Mouse (Mus musculus): Measurements from ENCODE around the gene Idi2.
"Not testable (repeated sequence)": the region's sequence is repeated elsewhere in the genome, so short reads cannot be mapped to it uniquely, and the experiment has no call there.

The Idi2 gene

DNA sequence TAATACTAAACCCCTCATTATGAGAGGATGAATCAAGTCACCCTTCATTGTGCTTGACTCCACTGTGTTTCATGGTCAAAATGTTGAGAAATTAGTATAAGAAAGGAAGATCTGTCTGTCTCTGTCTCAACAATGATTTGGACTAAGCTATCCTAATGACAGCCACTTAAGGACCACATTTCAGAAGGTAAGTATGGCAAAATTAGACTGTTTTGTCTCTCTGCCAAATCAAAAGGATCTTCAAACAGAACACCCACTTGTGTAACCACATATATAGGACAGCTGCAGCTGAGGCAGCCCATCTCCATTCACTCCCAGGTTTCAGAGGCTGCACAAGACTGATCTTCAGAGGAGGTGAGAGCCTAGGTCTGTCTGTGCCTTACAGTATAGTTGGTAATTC, at the start of gene Idi2:
Gene Idi2, plus strand, starts transcription at position 301 of the 400 bp plus-strand sequence.
- not testable (repeated sequence) for DNase-seq

DNA sequence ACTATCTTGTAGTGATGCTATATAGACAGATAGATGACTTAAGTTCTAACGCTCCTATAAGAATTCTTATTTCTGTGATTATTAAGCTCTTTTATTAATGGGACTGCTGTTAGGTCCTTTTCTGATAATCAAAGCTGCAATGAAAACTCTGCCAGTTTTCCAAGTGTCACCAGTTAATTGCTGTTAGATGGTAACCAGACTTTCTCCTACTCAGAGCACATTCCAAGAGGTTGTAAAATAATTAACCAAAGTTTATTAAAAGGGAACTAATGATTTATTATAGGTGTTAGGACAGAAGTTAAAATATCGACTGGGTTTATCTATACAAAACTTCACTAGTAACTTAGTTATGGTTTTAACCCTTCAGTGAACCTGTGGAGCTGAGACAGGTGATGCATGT, 46.7 kb upstream of the Idi2 start:
- not testable (repeated sequence) for DNase-seq

DNA sequence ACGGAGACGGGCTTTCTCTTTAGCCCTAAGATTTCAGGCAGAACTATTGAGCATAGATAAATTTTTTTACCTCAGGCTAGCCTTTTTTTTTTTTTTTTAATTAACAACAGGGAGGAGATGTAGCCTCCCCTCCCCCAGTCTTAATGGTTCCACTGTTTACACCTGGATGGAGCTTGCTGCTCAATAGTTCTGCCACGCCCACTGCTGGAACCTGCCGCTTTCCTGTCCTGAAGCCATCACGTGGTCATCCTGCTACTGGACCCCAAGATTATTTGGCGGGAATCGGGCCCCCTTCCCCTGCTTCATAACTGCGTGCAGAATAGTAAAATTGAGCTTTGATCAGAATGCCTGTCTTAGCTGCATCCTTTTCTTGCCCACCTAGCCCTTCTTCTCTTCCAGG, 38.8 kb upstream of the Idi2 start:
- DNase-seq = not testable (repeated sequence)

DNA sequence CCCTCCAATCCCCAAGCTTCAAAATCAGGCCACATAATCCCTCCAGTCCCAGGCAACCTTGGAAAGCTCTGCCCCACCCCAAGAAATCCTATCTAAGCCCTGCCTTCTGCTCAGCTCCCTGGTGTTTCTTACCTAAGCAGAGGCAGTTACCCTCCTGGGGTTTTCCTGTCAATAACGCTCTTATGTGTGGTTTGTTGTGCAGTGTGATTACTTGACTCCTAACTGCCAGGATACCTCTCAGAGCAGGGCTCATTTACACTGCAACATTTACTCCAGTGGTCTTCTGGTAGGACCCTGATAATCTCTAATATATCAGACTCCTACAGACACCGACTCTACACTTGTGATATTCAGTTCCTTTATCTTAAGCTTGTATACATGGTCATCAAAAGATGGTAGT, 19.2 kb upstream of the Idi2 start:
- DNase-seq = no peak

DNA sequence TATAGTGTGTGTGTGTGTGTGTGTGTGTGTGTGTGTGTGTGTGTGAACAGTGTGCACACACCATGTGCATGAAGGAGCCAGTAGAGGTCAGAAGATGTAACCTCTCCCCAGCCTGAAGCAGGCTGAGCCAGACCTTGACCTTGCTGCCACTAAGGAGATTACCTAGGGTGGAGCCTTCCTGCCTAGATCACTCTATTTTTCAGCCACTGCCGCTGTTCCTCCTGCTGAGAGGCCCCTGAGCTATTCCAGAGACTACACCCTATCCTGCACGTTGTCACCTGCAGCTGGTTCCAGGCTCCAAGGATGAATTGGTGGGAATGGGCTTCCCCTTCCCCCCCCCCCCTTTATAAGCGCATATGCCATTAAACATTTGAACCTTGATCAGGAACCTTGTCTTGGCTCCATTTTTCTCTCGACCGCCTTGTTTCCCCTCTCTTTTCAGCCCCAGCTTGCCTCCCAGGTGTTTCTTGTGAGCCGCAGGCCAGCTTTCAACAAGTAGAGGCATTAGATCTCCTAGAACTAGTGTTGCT, 15.0 kb upstream of the Idi2 start:
- DNase-seq = not testable (repeated sequence)

DNA sequence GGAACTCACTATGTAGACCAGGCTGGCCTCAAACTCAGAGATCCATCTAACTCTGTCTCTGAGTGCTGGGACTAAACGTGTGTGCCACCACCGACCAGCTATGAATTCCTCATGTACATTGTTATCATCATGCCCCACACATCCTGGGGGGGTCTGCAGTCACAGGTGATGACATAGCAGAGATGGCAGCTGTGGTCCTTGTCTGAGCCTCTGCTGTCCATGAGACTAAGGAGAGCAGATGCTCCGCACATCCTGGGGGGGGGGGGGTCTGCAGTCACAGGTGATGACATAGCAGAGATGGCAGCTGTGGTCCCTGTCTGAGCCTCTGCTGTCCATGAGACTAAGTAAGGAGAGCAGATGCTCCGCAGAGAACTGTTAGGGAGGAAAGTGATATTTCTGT, 11.6 kb upstream of the Idi2 start:
- DNase-seq = not testable (repeated sequence)

DNA sequence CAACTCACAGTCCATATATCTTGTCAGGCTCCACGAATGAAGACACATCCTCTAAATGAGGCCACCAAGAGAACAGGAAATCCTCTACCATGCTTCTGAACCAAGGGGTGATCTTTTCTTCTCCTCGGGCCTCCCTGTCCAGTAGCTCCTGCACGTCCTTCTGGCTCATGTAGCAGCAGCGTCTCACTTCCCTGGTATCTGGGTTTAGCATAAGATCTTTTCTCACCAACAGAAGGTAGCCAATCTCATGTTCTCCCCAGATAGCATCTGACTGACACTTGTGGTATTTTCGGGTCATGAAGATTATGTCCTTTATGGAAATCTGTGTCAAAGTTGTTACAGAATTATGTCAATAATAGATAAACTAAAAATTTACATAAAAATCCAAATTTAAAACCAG, 11.0 kb upstream of the Idi2 start:
- not testable (repeated sequence) for DNase-seq

DNA sequence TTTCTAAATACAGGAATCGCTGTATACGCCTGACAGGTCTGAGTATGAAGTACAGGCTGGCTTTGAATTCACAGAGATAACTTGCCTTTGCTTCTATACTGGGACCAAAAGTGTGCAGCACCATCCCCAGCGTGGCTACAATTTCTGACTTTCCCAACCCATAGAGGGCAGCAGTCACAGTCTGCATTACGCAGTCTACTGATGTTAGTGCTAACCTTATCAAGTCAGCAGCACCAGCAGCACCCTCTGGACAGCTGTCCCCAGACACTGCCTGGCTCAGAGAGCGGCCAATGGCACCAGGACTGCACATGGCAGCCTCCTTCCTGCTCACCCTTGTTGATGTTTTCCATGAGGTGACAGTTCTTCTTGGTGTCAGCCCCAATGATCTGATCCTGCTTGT, 8.8 kb upstream of the Idi2 start:
- DNase-seq = not testable (repeated sequence)

DNA sequence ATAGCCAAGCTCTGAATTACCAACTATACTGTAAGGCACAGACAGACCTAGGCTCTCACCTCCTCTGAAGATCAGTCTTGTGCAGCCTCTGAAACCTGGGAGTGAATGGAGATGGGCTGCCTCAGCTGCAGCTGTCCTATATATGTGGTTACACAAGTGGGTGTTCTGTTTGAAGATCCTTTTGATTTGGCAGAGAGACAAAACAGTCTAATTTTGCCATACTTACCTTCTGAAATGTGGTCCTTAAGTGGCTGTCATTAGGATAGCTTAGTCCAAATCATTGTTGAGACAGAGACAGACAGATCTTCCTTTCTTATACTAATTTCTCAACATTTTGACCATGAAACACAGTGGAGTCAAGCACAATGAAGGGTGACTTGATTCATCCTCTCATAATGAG, 4.5 kb upstream of the Idi2 start, which contains the start of gene Gm9745:
Gene Gm9745, minus strand, starts transcription at position 101 of the 400 bp plus-strand sequence.
- not testable (repeated sequence) for DNase-seq

DNA sequence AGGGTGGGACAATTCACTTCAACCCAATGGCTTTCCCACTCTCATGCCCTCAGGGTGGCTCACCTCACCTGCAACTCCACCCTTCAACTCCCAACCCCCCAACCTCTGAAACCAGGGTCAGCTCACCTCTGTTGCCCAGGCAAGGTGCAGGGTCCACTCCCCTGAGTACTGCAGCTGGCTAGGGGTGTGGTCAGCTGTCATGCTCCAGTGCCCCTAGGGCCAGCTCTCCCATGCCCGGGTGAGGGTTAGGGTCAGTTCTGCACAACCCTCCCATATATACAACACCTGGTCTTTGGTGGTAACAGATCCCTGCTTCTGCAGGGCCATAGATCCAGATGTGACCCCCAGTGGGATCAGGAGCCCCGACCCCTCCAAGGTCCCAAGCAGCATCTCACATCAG, 2.5 kb downstream of the Idi2 start:
- DNase-seq = not testable (repeated sequence)

DNA sequence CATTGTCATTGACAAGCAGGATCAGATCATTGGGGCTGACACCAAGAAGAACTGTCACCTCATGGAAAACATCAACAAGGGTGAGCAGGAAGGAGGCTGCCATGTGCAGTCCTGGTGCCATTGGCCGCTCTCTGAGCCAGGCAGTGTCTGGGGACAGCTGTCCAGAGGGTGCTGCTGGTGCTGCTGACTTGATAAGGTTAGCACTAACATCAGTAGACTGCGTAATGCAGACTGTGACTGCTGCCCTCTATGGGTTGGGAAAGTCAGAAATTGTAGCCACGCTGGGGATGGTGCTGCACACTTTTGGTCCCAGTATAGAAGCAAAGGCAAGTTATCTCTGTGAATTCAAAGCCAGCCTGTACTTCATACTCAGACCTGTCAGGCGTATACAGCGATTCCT, 4.2 kb downstream of the Idi2 start:
- not testable (repeated sequence) for DNase-seq

DNA sequence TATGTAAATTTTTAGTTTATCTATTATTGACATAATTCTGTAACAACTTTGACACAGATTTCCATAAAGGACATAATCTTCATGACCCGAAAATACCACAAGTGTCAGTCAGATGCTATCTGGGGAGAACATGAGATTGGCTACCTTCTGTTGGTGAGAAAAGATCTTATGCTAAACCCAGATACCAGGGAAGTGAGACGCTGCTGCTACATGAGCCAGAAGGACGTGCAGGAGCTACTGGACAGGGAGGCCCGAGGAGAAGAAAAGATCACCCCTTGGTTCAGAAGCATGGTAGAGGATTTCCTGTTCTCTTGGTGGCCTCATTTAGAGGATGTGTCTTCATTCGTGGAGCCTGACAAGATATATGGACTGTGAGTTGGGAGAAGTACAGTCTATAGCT, 6.4 kb downstream of the Idi2 start:
- not testable (repeated sequence) for DNase-seq

DNA sequence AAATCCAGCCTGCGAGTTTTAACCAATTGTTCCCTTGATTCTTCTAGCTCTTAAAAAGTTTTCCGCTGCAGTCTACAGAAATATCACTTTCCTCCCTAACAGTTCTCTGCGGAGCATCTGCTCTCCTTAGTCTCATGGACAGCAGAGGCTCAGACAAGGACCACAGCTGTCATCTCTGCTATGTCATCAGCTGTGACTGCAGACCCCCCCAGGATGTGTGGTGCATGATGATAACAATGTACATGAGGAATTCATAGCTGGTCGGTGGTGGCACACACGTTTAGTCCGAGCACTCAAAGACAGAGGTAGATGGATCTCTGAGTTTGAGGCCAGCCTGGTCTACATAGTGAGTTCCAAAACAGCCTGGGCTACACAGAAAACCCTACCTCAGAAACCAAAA, 6.9 kb downstream of the Idi2 start:
- not testable (repeated sequence) for DNase-seq

DNA sequence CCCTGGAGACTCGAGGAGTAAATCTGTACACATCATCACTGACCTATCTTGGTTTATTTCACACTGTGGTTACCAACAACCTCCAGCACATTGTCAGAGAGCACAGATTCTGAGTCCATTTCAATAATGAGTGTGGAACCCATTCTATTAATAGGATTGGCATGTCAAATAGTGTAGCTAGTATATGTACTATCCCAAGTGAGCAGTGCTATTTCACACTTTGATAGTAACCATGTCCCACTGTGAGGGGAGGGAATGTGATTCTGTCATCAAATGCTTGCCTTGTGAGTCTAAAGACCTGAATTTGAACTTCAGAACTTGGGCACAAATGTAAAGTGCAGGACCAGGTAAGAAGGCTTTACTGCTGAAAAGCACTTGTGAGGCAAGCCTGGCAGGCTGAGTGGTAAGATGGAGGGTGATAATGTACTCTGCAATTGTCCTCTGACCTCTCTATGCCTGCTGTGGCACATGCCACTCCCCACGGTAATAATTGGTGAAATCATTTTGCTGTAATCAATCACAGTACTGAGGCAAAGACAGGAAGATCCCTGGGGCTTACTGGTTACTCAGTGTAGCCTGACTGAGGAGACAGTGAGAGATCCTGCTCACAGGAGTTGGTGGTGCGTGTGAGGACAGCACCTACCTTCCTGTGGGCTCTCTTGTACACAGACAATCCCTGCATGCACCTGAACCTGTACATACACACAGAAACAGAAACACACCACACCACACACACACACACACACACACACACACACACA, 8.6 kb downstream of the Idi2 start:
- DNase-seq = not testable (repeated sequence)

DNA sequence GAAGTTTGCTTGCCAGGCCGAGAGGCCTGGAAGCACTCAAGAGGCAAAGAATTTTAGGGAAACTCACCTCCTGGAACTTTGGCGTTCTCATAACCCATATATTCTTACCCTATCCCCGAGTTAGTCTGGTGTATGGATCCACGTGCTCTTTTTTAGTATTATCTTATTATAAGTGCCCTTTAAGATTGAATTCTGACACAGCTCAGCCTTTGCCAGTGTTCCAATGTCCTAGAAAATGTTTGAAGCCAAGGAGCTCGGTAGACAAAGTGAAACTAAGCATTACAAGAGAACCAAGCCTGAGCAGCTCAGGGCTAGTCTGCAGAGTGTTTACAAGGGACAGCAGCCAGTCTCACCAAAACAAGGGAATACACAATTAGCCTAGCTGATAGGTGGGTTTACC, 9.6 kb downstream of the Idi2 start:
- not testable (repeated sequence) for DNase-seq

DNA sequence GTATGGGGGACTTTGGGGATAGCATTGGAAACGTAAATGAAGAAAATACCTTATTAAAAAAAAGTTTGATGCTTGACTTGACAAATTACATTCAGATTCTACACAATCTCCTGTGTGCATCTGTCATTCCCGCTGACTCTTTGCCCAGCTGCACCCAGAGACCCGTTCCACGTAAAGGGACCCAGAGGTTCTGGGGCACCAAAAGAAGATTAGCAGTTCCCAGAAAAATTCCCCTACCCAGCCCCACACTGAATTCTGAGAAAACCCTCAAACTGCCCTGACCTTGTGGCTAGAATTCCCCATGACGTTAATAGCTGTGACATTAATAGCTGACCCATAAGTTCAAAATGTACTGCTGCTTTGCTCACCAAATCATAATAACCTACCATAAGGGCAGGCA, 12.6 kb downstream of the Idi2 start:
- DNase-seq = no peak

DNA sequence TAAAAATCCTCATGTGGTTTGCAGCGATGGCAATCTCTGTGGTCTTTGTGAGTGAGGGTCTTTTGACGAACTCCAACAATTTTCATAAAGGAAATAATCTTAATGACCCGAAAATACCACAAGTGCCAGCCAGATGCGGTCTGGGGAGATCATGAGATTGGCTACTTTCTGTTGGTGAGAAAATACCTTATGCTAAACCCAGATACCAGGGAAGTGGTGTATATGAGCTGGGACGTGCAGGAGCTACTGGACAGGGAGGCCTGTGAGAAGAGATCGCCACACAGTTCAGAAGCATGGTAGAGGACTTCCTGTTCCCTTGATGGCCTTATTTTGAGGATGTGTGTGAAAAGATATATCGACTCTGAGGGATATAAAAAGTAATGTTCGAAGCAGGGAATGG, 15.1 kb downstream of the Idi2 start:
- DNase-seq = no peak

DNA sequence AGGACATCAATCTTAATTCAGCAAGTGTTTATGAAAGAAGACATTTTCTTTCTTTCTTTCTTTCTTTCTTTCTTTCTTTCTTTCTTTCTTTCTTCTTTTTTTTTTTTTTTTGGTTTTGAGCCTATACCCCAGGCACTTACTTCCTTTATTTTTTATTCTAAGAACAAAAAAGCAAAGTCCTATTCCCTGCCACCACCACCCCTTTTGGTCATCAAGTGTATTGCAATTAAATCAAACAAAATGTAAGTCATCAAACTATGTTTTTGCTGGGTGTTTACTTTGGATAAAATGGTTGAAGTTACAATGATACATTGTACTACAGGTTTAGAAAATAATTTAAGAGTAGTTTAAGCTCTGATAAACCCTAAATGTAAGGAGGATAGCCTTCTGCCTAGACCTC, 19.7 kb downstream of the Idi2 start:
- no peak for DNase-seq

DNA sequence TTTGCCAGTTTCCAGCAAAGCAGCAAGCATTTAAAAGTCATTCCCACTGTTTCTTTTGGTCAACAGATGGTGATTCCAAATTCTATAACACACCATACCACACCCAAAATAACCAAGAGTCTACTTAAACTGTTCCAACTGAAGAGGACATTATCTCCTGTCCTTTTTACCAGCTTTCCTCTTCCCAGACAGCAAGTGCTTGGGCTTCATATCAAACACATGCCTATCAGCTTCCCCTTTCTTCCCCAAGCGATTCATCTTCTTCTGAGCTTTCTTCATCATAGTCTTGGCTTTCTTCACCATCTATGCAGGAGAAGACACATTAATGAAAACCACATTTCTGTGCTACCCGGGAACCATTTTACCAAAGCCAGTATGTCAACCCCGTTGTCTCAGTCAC, 20.3 kb downstream of the Idi2 start:
- no peak for DNase-seq

DNA sequence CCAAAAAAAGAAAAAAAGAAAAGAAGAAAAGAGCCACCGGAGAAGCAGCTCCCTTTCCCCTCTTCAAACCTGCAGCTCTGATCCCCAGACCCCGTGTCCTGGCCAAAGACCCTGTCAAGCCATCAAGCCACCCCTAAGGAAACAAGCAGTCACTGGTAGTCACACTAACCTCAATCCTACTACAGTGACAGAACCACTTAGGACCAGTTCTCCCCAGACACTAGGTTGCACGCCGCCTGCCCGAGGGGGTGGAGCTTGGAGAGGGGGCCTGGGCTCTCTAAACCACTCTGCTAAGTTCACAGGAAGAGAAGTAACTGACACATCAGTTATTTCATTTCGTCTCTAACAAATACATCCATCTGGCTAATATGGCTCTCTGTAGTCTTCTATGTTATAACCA, 39.6 kb downstream of the Idi2 start:
- DNase-seq = no peak

DNA sequence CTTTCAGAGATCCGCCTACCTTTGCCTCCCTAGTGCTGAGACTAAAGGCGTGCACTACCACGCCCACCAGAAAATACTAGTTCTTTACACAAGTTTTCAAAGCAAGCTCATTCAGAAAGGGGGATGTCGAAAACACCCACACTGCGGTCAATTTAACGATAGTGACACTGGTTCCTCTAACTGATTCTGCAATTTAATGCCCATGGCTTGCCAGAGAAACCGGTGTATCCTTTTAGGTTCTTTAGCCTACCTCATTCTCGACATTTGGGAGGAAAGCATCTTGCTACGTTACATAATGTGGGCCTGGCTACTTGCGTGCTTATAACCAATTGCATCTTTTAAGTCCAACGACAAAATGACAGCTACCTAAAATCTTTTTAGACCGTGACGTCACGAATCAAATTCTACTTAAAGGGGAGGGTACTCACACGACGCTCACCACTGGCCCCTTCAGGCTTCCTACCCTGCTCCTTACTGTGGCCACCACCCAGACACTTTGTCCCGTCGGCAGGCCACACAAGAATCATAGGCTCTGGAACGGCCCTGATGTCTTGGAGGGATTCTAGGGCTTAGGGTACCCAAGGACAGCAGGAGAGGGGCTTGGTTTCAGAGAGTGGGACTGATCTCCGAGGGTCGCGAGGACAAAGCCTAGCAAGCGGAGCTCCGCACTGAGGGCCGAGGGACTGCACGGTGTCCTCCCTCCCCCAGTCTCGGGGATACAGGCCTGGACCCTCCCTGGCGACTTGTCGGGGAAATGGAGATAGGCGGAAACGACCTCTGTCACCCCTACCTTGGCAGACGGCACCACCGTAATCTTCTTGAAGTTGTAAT, 42.7 kb downstream of the Idi2 start:
- no peak for DNase-seq

DNA sequence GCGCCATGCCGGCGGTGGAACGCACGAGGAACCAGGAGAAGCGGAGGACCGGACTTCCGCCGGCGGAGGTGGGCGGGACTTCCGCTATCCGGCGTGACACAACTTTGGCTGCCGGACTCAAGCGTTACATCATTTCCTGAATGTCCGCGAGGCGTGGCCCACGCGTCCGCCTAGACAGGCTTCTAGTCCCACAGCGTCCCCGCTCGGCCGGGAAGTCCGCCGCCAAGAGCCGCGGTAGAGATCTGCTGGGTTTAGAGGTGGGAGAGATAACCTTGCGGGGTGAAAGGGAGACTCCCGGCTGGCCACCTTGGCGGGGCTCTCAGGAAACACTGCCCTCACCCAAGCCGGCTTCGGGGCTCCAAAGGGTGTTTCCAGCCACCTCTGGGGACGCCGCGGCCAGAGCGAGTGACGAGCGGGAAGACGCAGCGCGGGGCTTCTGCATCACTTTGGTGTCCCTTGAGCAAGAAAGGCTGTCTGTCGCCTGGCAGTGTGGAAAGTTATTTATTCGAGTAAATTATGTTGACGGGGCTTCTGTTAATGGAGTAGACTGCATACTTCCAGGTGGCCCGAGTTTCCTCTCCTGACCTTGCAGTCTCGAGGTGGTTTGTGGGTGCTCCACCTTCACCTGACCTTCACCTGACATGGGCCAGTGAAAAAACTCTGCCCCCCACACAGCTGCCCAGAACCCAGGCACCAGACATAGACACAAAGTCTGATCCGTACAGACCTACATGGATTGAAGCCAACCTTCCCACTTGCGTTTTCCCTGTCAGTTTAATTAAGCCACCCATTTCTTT, 43.5 kb downstream of the Idi2 start, which contains the start of gene Gtpbp4:
Gene Gtpbp4, minus strand, starts transcription at position 94 of the 797 bp plus-strand sequence.
- DNase-seq = peak; percentile 94

DNA sequence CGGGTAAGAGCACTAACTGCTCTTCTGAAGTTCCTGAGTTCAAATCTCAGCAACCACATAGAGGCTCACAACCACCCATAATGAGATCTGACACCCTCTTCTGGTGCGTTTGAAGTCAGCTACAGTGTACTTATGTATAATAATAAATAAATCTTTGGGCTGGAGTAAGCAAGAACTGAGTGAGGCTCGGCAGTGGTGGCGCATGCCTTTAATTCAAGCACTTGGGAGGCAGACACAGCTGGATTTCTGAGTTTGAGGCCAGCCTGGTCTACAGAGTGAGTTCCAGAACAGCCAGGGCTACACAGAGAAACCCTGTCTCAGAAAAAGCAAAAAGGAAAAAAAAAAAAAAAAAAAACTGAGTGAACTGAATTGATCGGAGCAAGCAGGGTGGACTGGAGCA, 44.6 kb downstream of the Idi2 start:
- not testable (repeated sequence) for DNase-seq

Measured in right cerebral cortex, postnatal 4 days (tissue).